Mouse (Mus musculus) bone marrow macrophage, adult 2 months (primary cell): ENCODE measurements around the gene Pbx3.

Source experiments
- CTCF ChIP-seq: IDR thresholded peaks from 2 replicates; pipeline ENCODE4 v1.5.1; 2012; ENCODE audit warnings: low read depth, mild to moderate bottlenecking, low read length, moderate library complexity
- POLR2A ChIP-seq: IDR thresholded peaks from 2 replicates; pipeline ENCODE4 v1.6.1; 2012; ENCODE audit warnings: mild to moderate bottlenecking, low read depth, low read length, borderline replicate concordance

DNA sequence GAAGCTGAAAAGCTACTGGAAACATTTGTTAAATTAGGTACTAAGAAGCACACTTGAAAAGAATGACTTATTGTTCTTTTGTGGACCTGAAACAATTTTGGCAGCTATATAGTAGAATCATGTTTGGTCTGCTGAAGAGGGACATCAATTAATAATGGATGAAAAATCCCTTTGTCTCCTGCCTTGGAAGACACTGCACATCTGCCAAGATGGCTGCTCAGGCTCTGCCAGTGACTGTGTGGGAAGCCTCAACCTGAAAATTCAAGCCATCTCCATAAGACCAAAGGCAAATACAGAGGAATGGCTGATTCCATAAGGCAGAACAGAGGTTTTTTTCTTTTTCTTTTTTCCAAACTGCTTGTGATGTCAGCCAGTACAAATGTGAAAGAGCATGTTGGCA lies 194.3 kb downstream of the Pbx3 start:
- TF ChIP-seq CTCF (no peak), POLR2A (no peak)
